Mouse (Mus musculus) lung, embryonic 15.5 days (tissue): ENCODE results near the gene Arfgap3. TPM values are rescaled to one million over a fixed set of nuclear protein-coding genes. Genes with fewer than 3 reads are reported as not detected.
"Not testable (repeated sequence)": the region's sequence is repeated elsewhere in the genome, so short reads cannot be mapped to it uniquely, and the experiment has no call there.

Experiments used
- ATAC-seq: fragments of 200-750 bp; cut with Nextera tagmentation; 2 replicates; pipeline ENCODE4 v1.8.0; 2017; ENCODE audit warnings: moderate number of reproducible peaks, borderline replicate concordance; ENCODE audit not compliant: low FRiP score, low TSS enrichment; ENCODE audit errors: extremely low read depth
- H3K27ac ChIP-seq: fragments of 300-500 bp; sonication (generic); 2 replicates; pipeline ENCODE4 v1.5.1; 2015; ENCODE audit warnings: moderate library complexity, mild to moderate bottlenecking, inconsistent platforms
- H3K27me3 ChIP-seq: fragments of 300-500 bp; sonication (generic); 2 replicates; pipeline ENCODE4 v1.6.1; 2015; ENCODE audit warnings: inconsistent platforms
- H3K36me3 ChIP-seq: fragments of 300-500 bp; sonication (generic); 2 replicates; pipeline ENCODE4 v1.6.1; 2015; ENCODE audit warnings: inconsistent platforms
- H3K4me1 ChIP-seq: fragments of 300-500 bp; sonication (generic); 2 replicates; pipeline ENCODE4 v1.6.1; 2015; ENCODE audit warnings: inconsistent platforms
- H3K4me2 ChIP-seq: fragments of 300-500 bp; sonication (generic); 2 replicates; pipeline ENCODE4 v1.6.1; 2015; ENCODE audit warnings: inconsistent platforms, mild to moderate bottlenecking, moderate library complexity
- H3K4me3 ChIP-seq: fragments of 300-500 bp; sonication (generic); 2 replicates; pipeline ENCODE4 v1.5.1; 2015; ENCODE audit warnings: mild to moderate bottlenecking, inconsistent platforms
- H3K9ac ChIP-seq: fragments of 300-500 bp; sonication (generic); 2 replicates; pipeline ENCODE4 v1.6.1; 2015; ENCODE audit warnings: inconsistent platforms
- H3K9me3 ChIP-seq: fragments of 300-500 bp; sonication (generic); 2 replicates; pipeline ENCODE4 v1.6.1; 2016; ENCODE audit warnings: inconsistent platforms
- WGBS: fragments of 180-500 bp; shearing (Covaris S2); methylation state at CpG from one replicate; pipeline ENCODE4 v1.1.7; 2015; 5-methylcytosine and 5-hydroxymethylcytosine counted together
- polyA plus RNA-seq: library from polyadenylated mRNA; unstranded; fragments of >200 nt; fragmentation: Nextera tagmentation; extraction: Ambion mirVana; gene quantifications from 2 replicates; pipeline ENCODE4 v1.2.1, GENCODE M21; 2015

Arfgap3 gene
- polyA plus RNA-seq, 1 experiment from 2014 or later: 43.9 TPM

DNA sequence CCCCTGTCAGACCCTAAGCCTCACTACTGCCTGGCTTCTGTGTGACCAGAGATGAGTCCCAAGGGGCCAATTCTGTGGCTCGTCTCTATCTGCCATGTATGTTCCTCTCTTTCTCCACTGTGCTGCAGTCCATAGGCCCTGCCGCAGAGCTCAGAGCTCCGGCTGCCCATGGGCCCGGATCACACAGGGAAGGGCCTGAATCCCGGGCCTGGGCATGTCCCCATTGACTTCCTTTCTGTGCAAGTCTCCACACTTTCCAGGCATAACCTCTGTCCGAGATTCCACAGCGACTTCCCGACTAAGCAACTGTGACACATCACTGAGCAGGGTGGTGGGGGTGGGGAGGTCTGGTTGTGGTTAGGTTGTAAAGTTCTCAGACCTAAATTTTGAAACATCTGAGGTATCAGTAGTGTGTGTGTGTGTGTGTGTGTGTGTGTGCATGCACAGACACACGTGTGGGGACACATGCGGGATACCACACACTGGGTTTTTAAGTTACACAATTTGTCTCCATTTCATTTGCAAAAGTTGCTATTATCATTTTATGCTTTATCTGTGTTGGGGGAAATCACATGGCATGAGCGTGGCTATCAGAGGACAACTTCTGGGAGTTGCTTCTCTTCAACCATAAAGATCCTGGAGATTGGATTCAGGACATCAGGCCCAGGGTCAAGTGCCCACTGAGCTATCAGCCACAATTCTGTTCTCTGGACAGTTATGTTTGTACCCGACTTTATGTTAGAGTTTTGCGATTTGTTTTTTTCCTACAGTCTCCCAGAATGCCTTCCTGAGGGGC lies 57.6 kb downstream of the Arfgap3 start:
- Histone ChIP-seq H3K9ac (no peak overlapping the region), H3K4me1 (peaks cover 22% of the 10 kb centered on the region), H3K9me3 (no peaks in the 10 kb centered on the region), H3K36me3 (no peaks in the 10 kb centered on the region), H3K27me3 (no peaks in the 10 kb centered on the region), H3K4me3 (no peak overlapping the region), H3K27ac (peak overlapping the region; percentile 47; the same call in 1 of the 2 replicates), H3K4me2 (no peak overlapping the region)
- ATAC-seq: no peak
- 77% methylated on average over 13 of the region's 13 CpGs for WGBS

DNA sequence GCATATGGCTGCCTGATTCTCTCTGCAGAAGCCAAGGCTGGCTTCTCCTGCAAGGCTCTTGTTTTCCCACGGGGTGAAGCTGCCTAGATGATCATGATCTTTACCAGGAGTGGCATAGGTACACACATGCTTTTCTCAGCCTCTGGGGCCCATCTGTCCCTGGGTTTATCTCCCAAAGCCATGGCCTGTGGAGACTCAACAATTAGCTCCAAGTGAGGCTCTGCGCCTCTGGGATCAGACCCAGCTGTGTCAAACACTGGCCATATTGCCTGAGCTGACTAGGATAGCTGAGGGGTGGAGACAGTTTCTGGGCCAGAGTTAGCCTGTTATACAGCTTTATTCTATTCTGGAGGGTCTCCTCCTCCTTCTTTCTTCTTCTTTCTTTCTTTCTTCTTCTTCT lies 59.1 kb downstream of the Arfgap3 start:
- Histone ChIP-seq H3K4me2 (no peak overlapping the region), H3K27me3 (no peaks in the 10 kb centered on the region), H3K4me1 (peaks cover 17% of the 10 kb centered on the region), H3K36me3 (no peaks in the 10 kb centered on the region), H3K9me3 (no peaks in the 10 kb centered on the region), H3K9ac (no peak overlapping the region), H3K4me3 (no peak overlapping the region), H3K27ac (no peak overlapping the region)
- 84% methylated on average over 2 of the region's 2 CpGs for WGBS
- ATAC-seq: no peak

- Histone ChIP-seq H3K4me3 (no peak overlapping the region), H3K27ac (no peak overlapping the region), H3K9me3 (no peaks in the 10 kb centered on the region), H3K27me3 (no peaks in the 10 kb centered on the region), H3K36me3 (no peaks in the 10 kb centered on the region), H3K9ac (no peak overlapping the region), H3K4me1 (peaks cover 3% of the 10 kb centered on the region; the same call in 1 of the 2 replicates), H3K4me2 (no peak overlapping the region)
- ATAC-seq: no peak
- 66% methylated on average over 8 of the region's 8 CpGs for WGBS
These were observed 65.2 kb downstream of the Arfgap3 start for GRCm38 (mm10) chr15:83284828-83285227.

- no peak overlapping the region for H3K4me2 ChIP-seq
- H3K4me3 ChIP-seq: no peak overlapping the region
- H3K9ac ChIP-seq: no peak overlapping the region
- no peak for ATAC-seq
- H3K27ac ChIP-seq: no peak overlapping the region
- H3K9me3 ChIP-seq: no peaks in the 10 kb centered on the region
- 79% methylated on average over 5 of the region's 5 CpGs for WGBS
- no peaks in the 10 kb centered on the region for H3K27me3 ChIP-seq
- peaks cover 3% of the 10 kb centered on the region; the same call in 1 of the 2 replicates for H3K4me1 ChIP-seq
- H3K36me3 ChIP-seq: no peaks in the 10 kb centered on the region
These were observed 67.7 kb downstream of the Arfgap3 start for GRCm38 (mm10) chr15:83282397-83282796.

GRCm38 (mm10) chr15:83281303-83281702 lies 68.7 kb downstream of the Arfgap3 start:
- no peak overlapping the region for H3K4me2 ChIP-seq
- H3K27ac ChIP-seq: peak overlapping the region; percentile 12; the same call in 1 of the 2 replicates
- no peaks in the 10 kb centered on the region for H3K9me3 ChIP-seq
- no peak overlapping the region for H3K4me3 ChIP-seq
- H3K4me1 ChIP-seq: peaks cover 3% of the 10 kb centered on the region; the same call in 1 of the 2 replicates
- peak; percentile 32; the same call in 1 of the 2 replicates for ATAC-seq
- 28% methylated on average over 11 of the region's 11 CpGs for WGBS
- H3K27me3 ChIP-seq: no peaks in the 10 kb centered on the region
- no peaks in the 10 kb centered on the region for H3K36me3 ChIP-seq
- no peak overlapping the region for H3K9ac ChIP-seq

GRCm38 (mm10) chr15:83278579-83278978 lies 71.5 kb downstream of the Arfgap3 start:
- Histone ChIP-seq H3K4me2 (no peak overlapping the region), H3K9me3 (no peaks in the 10 kb centered on the region), H3K27me3 (no peaks in the 10 kb centered on the region), H3K9ac (no peak overlapping the region), H3K27ac (no peak overlapping the region), H3K4me1 (peaks cover 3% of the 10 kb centered on the region; the same call in 1 of the 2 replicates), H3K36me3 (no peaks in the 10 kb centered on the region), H3K4me3 (no peak overlapping the region)
- WGBS: 77% methylated on average over 5 of the region's 5 CpGs
- ATAC-seq: no peak

GRCm38 (mm10) chr15:83277451-83277850 lies 72.6 kb downstream of the Arfgap3 start:
- no peaks in the 10 kb centered on the region for H3K9me3 ChIP-seq
- no peak overlapping the region for H3K4me2 ChIP-seq
- WGBS: 81% methylated on average over 4 of the region's 4 CpGs
- ATAC-seq: no peak
- H3K36me3 ChIP-seq: no peaks in the 10 kb centered on the region
- no peaks in the 10 kb centered on the region for H3K27me3 ChIP-seq
- H3K4me1 ChIP-seq: peaks cover 3% of the 10 kb centered on the region; the same call in 1 of the 2 replicates
- H3K27ac ChIP-seq: no peak overlapping the region
- H3K4me3 ChIP-seq: no peak overlapping the region
- H3K9ac ChIP-seq: no peak overlapping the region

DNA sequence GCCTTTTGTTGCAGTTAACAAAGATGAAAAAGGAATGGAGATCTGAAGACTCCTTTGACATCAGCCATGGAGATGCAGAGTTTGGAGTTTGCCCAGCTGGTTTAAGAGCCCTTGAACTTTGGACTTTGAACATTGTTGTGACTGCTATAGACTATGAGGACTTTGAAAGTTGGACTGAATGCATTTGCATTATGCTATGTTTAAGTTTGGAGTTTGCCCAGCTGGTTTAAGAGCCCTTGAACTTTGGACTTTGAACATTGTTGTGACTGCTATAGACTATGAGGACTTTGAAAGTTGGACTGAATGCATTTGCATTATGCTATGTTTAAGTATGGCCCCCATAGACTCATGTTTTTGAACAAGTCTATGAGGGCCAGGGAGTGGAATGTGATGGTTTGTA lies 75.8 kb downstream of the Arfgap3 start:
- H3K27ac ChIP-seq, H3K4me3 ChIP-seq, H3K9me3 ChIP-seq, H3K36me3 ChIP-seq, H3K4me1 ChIP-seq, H3K27me3 ChIP-seq, H3K9ac ChIP-seq, ATAC-seq, H3K4me2 ChIP-seq: not testable (repeated sequence)

DNA sequence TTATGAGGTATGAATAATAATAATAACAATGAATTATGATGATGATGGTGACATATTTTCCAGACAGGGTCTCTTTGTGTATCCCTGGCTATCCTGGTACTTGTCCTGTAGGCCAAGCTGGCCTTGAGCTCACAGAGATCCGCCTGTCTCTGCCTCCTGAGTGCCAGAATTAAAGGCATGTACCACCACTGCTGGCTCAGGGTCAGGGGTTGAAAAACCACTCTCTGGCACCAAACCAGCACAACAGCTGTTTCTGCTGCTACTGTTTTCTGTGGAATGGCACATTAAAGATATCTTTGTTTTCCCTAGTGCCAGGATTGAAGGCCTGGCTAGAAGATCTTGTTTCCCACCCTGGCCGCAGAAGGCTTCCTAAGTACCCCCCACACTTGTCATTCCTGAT lies 77.0 kb downstream of the Arfgap3 start:
- ATAC-seq: no peak
- 0 out of 2 replicates have a peak, but pooled peaks cover 4% of the 10 kb centered on the region for H3K4me1 ChIP-seq
- no peaks in the 10 kb centered on the region for H3K9me3 ChIP-seq
- H3K36me3 ChIP-seq: no peaks in the 10 kb centered on the region
- H3K27me3 ChIP-seq: no peaks in the 10 kb centered on the region
- no peak overlapping the region for H3K4me3 ChIP-seq
- no peak overlapping the region for H3K4me2 ChIP-seq
- WGBS: 86% methylated on average over 2 of the region's 2 CpGs
- H3K27ac ChIP-seq: no peak overlapping the region
- no peak overlapping the region for H3K9ac ChIP-seq

- H3K9ac ChIP-seq, H3K36me3 ChIP-seq, ATAC-seq, H3K9me3 ChIP-seq, H3K4me2 ChIP-seq, H3K4me3 ChIP-seq, H3K27me3 ChIP-seq, H3K4me1 ChIP-seq, H3K27ac ChIP-seq: not testable (repeated sequence)
- 19% methylated on average over 9 of the region's 9 CpGs for WGBS
These were observed 78.8 kb downstream of the Arfgap3 start for GRCm38 (mm10) chr15:83271221-83271620.

DNA sequence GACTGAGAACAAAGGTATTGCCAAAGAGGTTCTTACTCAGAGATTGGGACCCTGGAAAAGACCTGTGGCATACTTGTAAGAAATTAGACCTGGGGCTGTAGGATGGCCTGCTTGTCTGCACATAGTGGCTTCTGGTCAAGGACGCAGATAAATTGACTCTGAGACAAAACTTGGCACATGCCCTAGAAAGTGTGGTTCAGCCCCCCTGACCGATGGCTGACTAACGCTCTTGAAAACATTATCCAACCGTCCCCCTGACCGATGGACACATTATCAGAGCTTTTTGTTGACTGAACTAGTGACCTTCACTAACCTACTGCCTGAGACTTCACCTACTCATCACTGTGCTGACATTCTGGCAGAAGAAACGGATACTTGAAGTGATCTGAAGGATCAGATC lies 80.1 kb downstream of the Arfgap3 start:
- H3K27ac ChIP-seq, H3K9me3 ChIP-seq, H3K4me3 ChIP-seq, H3K36me3 ChIP-seq, ATAC-seq, H3K4me1 ChIP-seq, H3K27me3 ChIP-seq, H3K9ac ChIP-seq, H3K4me2 ChIP-seq: not testable (repeated sequence)
- 41% methylated on average over 6 of the region's 6 CpGs for WGBS

- not testable (repeated sequence) for H3K4me2 ChIP-seq, ATAC-seq, H3K4me3 ChIP-seq, H3K9me3 ChIP-seq, H3K4me1 ChIP-seq, H3K9ac ChIP-seq, H3K27ac ChIP-seq, H3K27me3 ChIP-seq, H3K36me3 ChIP-seq
- WGBS: 35% methylated on average over 7 of the region's 7 CpGs
These were observed 81.6 kb downstream of the Arfgap3 start for GRCm38 (mm10) chr15:83268428-83268827.
